Mouse (Mus musculus): ENCODE measurements around the gene Tenm4. TPM values are rescaled to one million over a fixed set of nuclear protein-coding genes. Genes with fewer than 3 reads are reported as not detected.

Tenm4 gene
- total RNA-seq (2023) = 1 to 10 TPM; 2.3 to 2.4 TPM

GRCm38 (mm10) chr7:96170924-96171595 is at the start of gene Tenm4:
Tenm4 (plus strand) TSS chr7:96171246.

DNA sequence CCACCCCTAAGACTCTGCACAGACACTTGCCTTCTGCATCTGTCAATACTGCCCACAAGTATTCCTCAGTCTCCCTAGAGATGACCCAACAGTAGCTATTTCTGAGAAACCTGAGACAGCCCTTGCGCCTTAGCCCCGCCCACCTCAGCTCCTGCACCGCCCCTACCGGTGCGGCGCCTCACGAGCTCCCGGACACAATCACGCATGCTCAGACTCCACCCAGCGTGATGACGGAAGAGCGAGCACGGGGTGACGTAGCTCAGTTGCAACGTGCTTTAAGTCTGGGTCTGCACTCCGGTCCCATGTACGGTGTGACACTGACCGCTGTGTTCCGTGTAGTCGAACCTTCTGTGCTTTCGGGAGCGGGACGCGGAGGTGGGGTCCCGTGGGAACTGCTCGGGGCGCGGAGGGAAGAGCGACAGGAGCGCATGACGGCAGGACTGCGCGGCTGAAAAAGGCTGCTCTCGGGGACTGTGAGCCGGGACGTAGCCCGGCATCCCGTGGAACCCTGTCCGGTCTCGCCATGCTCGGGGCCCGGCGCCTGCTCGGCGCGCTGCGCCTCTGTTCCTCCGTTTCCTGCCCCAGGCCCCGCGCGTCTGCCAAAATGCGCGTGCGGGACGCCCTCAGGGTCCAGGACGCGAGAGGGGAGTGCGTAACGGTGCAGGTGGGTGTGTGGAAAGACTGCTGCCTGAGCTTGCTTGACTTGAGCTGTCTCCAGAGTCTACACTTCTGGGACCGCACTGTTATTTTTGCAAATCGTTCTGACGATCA is 780.4 kb downstream of the Tenm4 start, which contains the start of gene Nars2:
Gene Nars2 (plus strand): TSS at position 225 of the 771 bp plus-strand sequence.

